Mouse (Mus musculus): Measurements from ENCODE around the gene Snapin.
A peak's percentile ranks its signal among the peaks of the same experiment; 100 is the strongest.

Gene Snapin

GRCm38 (mm10) chr3:90490696-90491256 is at the start of gene Snapin:
Snapin (minus strand) TSS chr3:90491033.
- peak; percentile 95 for DNase-seq

- no peak for DNase-seq
These were observed 47.1 kb upstream of the Snapin start for GRCm38 (mm10) chr3:90537905-90538296.

GRCm38 (mm10) chr3:90537141-90537904 is 46.5 kb upstream of the Snapin start, which contains the start of gene S100a16:
S100a16 (plus strand) TSS chr3:90537254.
- no peak for DNase-seq

GRCm38 (mm10) chr3:90535446-90535845 is 44.6 kb upstream of the Snapin start:
- no peak for DNase-seq

- no peak for DNase-seq
These were observed 40.9 kb upstream of the Snapin start for GRCm38 (mm10) chr3:90531713-90532112.

GRCm38 (mm10) chr3:90527291-90527873 is 36.5 kb upstream of the Snapin start:
- no peak for DNase-seq

GRCm38 (mm10) chr3:90526580-90526979 is 35.7 kb upstream of the Snapin start, which contains the start of gene S100a14:
S100a14 (plus strand) TSS chr3:90526856.
- no peak for DNase-seq

GRCm38 (mm10) chr3:90526076-90526475 is 35.2 kb upstream of the Snapin start:
- DNase-seq = no peak

GRCm38 (mm10) chr3:90525421-90525820 is 34.6 kb upstream of the Snapin start:
- no peak for DNase-seq

- no peak for DNase-seq
These were observed 26.9 kb upstream of the Snapin start for GRCm38 (mm10) chr3:90517711-90518110.

GRCm38 (mm10) chr3:90515789-90516188 is 25.0 kb upstream of the Snapin start:
- no peak for DNase-seq

- DNase-seq = no peak
These were observed 24.4 kb upstream of the Snapin start for GRCm38 (mm10) chr3:90515242-90515641.

GRCm38 (mm10) chr3:90514691-90515090 is 23.9 kb upstream of the Snapin start:
- peak; percentile 38 for DNase-seq

GRCm38 (mm10) chr3:90513796-90514590 is 23.2 kb upstream of the Snapin start, which contains the start of the genes S100a1 and S100a13:
S100a1 (minus strand) TSS chr3:90514392.
S100a13 (plus strand) TSS chr3:90514435.
- DNase-seq = peak; percentile 34

- DNase-seq = no peak
These were observed 22.3 kb upstream of the Snapin start for GRCm38 (mm10) chr3:90512948-90513642.

GRCm38 (mm10) chr3:90512276-90512675 is 21.4 kb upstream of the Snapin start:
- no peak for DNase-seq

- no peak for DNase-seq
These were observed 18.9 kb upstream of the Snapin start for GRCm38 (mm10) chr3:90509747-90510123.

- peak; percentile 100 for DNase-seq
These were observed 18.3 kb upstream of the Snapin start, which contains the start of gene Chtop for GRCm38 (mm10) chr3:90508950-90509746. Chtop (minus strand) TSS chr3:90509498.

GRCm38 (mm10) chr3:90508287-90508949 is 17.6 kb upstream of the Snapin start:
- DNase-seq = no peak

GRCm38 (mm10) chr3:90506362-90506761 is 15.5 kb upstream of the Snapin start:
- no peak for DNase-seq

- no peak for DNase-seq
These were observed 14.4 kb upstream of the Snapin start for GRCm38 (mm10) chr3:90505216-90505615.
